Mouse (Mus musculus) G1E-ER4 (cell line): ENCODE data around the gene Dock3. TPM values are rescaled to one million over a fixed set of nuclear protein-coding genes. Genes with fewer than 3 reads are reported as not detected.

Source experiments
- GATA1 ChIP-seq: IDR thresholded peaks from one replicate; pipeline ENCODE4 v1.8.0; 2012; ENCODE audit warnings: low read length, inconsistent platforms
- polyA plus RNA-seq: library from polyadenylated mRNA; stranded (reverse); fragments of >175 nt; gene quantifications from 2 replicates; pipeline ENCODE4 v1.2.3, GENCODE M21; 2012

Dock3 gene
- polyA plus RNA-seq, 1 experiment: not detected

DNA sequence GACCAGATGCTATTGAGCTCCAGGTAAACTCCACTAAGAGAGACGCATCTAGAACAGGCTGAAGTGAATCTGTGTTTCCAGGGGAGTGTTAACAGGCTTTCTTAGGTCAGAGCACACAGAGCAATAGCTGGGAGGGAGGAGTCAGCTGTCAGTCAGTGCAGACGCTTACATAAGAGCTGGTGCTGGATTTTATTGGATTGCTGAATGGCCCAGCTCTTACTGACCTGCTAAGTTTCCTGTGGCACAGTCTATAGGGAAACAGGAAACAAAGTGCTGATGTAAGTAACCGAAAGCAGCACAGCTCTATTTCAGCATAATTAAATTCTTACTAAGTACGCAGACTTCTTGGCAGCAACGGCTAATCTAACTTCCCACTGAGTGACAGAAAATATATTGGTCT, 323.0 kb downstream of the Dock3 start:
- TF ChIP-seq GATA1: no peak

DNA sequence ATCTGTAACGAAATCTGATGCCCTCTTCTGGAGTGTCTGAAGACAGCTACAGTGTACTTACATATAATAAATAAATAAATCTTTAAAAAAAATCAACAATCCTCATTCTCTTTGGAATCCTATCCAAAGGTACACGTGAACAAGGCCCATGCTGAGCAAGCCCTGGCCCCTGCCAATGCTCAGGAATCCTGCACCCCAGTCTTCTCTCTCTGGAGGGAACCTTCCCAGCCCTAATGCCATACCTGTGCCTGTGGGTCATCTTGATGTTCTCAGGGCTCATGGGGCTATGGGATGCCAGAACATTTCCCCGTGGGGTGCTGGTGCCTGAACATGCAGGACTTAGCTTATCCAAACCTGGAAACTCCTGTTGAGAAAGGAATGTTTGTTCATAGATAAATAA, 323.5 kb downstream of the Dock3 start:
- TF ChIP-seq GATA1: no peak

DNA sequence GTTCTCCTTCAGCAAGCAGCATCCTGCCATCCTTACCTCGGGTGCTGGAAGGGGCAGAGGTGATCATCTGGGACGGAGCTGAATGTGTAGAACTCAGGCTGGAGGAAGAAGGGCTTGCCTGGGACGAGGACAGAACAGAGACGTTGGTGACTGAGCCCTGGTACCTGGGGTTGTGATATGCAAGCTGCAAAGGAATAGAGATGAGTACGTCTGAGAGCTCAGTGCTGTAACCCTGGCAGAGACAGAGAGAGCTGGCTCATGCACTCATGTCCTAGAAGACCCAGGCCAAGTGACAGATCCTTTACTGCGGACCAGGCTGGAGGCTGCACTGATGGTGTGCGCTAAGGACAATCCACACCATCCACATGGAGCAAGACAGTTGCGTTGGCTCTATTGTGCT, 325.1 kb downstream of the Dock3 start:
- no peak for TF ChIP-seq GATA1

DNA sequence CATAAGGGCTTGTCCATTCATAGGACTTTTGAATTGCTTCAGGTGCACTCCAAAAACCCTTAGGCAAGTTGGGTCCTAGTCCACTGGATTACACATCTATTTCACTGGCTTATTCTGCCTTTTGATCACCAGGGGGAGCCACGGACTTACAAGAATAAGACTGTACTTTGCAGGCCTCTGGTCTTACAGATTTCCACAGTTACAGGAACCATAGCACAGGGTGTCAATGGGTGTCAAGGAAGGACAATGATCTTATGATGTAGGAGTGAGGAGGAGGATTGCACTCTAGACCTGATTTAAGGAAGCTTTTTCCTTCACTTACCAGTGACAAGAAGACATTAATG, 327.9 kb downstream of the Dock3 start:
- TF ChIP-seq GATA1: no peak

DNA sequence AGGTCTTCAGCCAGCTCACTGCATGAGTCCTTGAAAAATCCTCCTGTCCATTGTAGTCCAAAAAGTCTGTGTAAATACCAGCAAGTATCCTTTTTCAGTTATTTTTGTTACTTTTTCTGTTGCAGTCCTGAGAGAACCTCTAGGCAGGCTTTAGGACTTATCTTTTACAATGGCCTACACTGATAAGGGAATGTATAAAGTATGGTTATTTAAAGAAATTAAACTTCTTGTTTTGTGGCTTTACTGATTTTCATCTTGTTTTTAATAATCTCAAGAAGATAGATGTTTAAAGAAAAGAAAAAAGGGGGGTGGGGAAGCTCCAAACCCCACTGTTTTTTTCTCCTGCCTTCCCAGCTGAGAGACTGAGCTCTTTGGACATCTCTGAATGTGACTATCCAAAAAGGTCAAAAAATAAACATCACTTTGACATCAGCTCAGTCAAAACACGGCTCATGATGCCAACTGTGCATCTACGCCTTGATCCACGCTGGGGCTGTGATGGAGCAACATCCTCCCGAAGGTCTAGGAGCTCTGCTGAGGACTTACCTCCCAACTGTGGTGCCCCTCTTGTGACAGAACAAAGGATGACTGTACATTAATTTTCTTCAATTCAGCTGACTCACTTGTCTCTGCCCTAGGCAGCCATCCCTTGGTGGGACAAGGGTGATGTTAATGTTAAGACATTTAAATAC, 328.5 kb downstream of the Dock3 start:
- no peak for TF ChIP-seq GATA1

DNA sequence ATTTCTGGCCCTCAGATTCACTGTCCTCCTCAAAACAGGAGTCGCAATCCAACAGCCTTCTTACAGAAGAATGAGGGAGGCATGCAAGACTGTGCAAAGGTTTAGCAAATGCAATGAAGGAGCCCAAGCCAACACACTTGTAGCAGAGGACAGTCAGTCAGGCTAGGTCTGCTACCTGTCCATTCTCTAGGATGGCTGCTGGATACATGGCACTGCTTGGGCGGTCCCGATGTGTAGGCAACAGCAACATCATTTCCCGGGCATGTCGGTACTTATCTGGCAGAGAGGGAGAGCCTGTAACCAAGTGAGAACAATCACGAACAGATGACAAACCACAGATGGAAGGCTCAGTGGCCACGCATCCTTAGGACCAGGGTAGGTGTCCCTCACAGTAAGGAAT, 330.1 kb downstream of the Dock3 start:
- no peak for TF ChIP-seq GATA1

DNA sequence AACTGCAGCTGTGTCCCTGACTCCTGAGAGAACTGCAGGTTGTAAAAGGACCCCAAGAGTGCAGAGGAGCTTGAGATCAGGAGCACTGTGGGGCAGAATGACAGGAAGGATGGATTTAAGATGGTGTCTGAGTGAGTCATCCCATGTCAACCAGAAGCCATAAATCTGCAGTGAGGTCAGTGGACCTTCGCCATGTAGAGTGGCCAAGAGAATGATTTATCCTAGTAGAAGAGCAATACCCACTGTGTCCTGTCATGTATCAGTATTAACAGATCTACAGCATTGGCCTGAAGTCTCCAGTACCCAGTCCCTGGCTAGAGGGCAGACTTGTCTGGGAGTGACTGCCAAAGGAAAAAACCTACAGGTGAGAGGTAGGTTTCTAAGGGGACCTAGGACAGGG, 332.8 kb downstream of the Dock3 start:
- TF ChIP-seq GATA1: no peak

DNA sequence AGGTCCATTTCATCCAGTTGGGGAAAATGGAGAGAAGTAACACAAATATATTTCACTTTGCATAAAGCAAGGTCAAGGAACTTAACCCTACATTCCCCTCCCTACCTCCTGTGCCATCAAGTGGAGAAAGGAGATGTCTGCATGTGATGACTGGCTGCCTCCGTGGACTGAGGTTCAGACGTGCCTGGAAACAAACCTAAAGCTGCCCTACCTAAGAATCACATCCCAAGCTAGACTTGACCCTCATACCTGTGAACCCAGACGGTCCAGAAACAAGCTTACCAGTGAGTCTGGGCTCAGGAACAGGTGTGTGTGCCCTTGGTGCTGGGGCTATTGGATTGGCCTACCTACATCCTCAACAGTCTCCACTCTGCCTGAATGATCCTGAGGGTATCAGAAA, 338.4 kb downstream of the Dock3 start:
- TF ChIP-seq GATA1: no peak

DNA sequence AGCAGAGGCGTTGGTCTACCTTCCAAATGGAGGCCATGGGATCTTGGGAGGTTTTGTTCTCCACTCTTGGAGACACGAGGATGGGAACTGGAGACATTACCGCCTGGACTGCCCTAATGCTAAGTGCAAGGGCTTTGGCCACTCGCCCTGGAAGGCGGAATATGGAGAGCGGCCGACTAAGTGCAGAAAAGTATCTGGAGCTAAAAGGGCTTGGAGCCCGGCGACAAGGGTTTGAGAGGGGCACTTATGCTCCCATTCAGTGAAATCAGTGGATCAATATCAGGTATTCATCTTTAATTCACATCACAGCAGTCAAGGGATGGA, 339.2 kb downstream of the Dock3 start:
- TF ChIP-seq GATA1: no peak

DNA sequence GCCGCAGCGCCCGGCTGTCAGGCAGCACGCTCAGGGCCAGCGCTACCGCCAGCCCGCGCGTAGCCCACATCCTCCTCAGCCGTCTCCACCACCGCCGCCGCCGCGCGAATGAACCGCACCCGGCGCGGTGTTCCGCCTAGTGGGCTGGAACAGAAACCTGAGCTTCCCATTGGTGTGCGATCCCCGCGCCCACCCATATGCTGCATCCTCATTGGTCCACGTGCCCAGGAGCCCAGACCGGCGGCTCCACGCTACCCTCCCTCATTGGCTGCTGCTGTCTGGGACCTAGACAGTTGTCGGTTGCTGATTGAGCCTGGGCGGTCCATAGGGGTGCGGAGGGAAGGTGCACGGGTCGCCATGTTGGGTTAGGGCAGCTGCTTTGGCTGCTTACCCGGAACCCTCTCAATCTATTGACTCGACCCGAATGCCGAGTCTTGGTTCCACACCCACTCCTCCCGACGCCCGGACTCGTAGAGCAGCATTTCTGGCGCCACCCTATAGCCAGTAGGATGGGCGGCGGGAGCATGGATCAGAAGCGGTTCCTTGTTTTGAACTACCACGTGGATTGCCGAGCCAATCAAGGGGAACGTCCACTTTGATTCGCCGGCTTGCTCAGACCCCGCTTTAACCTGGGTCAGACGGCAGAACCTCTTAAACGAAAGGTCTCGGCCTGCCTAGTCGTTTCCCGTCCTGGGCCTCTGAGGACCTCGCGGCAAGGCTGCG, 339.7 kb downstream of the Dock3 start, which contains the start of gene Manf:
TSS of gene Manf (minus strand) at position 151 of the 723 bp plus-strand sequence.
- no peak for TF ChIP-seq GATA1

DNA sequence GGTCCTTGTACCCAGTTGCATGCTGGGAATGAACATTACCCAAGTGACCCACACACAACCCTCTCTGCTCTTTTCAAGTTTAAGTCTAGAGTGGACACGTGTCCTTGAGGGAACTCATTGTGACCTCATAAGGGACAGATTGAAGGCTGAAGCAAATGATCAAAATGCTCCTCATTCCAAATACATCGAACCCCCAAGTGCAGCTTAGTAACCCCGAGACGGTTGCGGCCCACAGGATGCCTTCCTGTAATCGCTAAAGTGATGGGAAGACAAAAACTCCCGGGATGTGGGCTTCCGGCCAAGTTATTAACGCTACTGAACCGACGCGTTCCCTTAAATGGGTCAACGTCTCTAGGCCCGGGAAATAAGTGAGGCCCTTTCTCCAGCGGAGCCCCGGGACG, 340.4 kb downstream of the Dock3 start:
- no peak for TF ChIP-seq GATA1

DNA sequence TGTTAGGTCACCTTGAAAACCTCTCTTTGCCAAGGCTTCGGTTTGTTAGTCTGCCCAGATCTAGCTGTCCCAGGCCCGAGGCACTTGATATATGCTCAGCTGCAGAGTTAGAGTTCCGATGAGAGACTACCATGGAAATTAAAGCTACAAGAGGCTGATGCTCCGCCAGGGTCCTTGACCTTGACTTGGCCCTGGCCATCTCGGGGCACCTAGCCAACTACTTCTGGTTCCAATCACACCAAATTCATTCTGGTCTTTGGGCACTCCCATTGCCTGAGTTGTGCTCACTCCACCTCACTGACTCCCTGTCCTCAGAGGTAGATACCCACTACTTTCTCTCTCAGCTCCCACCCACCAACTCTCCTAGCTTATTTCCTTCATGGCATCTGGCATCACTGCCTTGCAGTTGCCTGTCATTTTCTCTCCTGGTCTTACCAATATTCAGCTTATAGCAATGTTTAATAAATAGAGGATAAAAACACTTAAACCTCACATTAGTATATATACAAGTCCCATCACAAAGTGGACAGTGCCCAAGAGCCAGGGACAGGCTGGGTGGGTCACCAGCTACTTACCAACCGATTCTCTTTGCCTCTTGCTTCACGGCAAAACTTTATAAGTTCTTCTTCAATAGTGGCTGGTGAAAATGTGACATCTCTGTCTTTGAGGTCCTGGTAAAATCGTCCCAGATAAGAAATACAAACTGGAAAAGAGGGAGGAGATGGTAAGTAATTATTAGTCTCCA, 341.0 kb downstream of the Dock3 start:
- no peak for TF ChIP-seq GATA1

DNA sequence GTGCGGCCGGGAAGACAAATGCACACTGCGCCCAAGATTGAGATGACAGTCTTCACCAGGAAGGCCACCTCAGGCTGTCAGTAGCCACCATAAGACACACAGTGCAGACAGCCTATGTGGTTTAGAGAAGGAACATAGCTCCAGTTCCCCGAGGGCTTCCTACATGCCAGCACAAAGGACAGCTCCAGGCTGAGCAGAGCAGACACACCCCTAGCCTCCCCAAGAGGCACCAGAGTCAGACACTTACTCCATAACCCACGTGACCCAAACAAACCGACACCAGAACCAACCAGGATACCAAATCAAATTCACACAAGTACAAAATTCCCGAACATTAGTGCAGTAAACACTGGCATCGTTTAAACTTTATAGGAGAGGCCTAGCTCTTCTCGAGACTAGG, 342.4 kb downstream of the Dock3 start:
- TF ChIP-seq GATA1: no peak

DNA sequence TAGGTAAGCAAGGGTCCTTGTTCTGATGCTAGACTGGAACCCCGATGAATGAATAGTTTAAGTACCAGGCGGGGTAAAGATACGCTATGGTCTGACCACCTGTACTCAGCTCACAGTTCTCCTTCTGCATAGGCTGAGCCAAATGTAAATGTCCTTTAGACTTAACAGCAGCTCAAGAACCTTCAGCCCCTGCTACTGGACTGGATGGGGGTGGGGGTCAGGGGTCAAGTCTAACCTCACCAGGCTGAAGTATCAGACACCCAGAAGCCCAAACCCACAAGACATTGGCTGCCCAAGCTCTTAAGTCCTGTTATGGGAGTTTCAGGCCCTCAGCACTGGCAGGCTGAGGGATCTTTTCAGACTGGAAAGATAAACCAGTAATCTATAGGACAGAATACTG, 343.4 kb downstream of the Dock3 start:
- no peak for TF ChIP-seq GATA1

DNA sequence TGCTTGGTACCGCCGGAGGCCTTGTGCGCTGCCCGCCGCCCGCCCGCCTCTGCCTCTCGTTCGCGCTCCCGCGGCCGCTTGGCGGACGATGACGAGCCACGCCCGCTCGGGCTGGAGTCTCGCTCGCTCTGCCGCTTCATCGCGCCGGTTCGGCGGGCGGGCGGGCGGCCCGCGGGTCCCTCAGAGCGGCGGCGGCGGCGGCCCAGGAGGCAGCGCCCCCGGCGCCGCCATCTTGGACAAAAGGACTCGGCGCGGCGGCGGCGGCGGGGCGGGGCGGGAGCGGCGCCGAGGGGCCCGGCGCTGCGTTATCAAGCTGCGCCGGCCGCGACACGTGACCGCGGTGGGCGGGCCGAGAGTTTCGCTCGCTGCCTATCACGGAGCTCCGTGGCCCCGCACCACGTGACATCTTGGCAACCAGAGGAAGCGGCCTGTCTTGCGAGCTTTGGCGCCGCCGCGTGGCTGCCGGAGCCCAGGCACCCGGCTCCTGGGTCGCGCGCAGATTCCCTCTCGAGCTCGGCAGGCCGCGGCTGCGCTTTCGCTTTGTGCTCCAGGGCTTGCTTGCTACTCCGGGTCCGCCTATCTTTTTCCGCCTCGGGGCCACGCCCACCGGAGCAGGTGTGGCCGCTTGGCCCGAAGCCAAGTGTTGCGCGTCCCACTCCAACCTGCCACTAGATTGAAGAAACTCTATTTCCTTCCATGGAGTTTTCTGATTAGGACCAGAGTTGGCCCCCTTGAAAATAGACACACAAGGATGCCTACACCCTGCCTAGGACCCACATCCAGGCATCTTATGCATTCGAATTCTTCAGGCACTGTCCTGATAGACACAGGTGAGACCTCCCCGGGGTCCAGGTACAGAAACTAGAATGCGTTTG, 344.6 kb downstream of the Dock3 start, which contains the start of gene Rbm15b:
TSS of gene Rbm15b (minus strand) at position 601 of the 875 bp plus-strand sequence.
- no peak for TF ChIP-seq GATA1

DNA sequence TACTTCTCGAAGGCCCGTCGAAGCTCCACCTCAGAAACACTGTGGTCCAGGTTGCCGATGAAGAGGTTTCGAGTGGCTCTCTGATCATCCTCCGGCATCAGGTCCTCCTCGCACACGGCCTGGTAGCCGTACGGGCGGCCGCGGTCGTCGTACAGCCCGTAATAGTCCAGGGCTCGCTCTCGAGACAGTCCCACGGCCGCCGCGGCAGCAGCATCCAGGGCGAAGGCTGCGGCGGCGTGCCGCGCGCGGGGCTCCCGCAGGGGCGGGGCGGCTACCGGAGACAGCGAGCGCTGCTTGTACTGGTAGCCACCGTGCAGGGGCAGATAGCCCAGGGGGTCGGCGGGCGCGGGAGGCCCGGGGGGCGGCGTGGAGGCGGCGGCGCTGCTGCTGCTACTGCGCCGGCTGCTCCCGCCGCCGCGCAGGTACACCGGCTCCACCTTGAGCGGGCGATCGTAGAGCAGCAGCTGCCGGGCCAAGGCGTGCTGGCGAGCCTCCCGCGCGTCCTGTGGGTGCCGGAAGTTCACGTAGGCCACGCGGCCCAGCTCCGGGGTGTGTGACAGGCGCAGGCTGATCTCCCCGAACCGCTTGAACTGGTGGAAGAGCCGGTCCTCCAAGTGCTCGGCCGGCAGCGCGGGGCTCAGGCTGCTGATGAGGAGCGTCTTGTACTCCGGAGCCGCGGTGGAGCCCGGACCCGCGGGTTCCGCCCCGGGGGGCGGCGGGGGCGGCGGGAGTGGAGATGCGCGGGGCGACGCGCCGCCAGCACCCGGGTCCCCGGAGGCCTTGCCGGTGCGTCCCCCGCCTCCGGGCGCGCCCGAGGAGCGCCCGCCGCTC, 345.6 kb downstream of the Dock3 start:
- no peak for TF ChIP-seq GATA1
